In genomic region chr5:8991626-8992025, GRCm38 (mm10) we compare ENCODE assay signal across 18 mouse cellular contexts.
"Had no signal": no experiment of that assay in that cellular context is flagged by ENCODE, and none has a peak within 500 bp of the region (broad histone marks: within the 10 kb centered on the region; RNA-seq: fewer than 3 reads in every experiment).

No protein-coding gene starts in this region.

- H3K9me3 ChIP-seq: liver, embryonic 15.5 days; lung, embryonic 15.5 days; megakaryocyte, embryonic 14.5 days; midbrain, embryonic 13.5 days; midbrain, embryonic 15.5 days; neural tube, embryonic 12.5 days had no signal

- H3K27me3 ChIP-seq: liver, embryonic 15.5 days; lung, embryonic 15.5 days; megakaryocyte, embryonic 14.5 days; midbrain, embryonic 13.5 days; midbrain, embryonic 15.5 days; neural tube, embryonic 12.5 days had no signal

- H3K9ac ChIP-seq: liver, embryonic 15.5 days; liver, postnatal 0 days; lung, embryonic 15.5 days; midbrain, embryonic 13.5 days; midbrain, embryonic 15.5 days; neural tube, embryonic 12.5 days had no signal

- H3K27ac ChIP-seq: liver, embryonic 15.5 days; lung, embryonic 15.5 days; macrophage; midbrain, embryonic 13.5 days; midbrain, embryonic 15.5 days; neural tube, embryonic 12.5 days had no signal

- DNase-seq: liver, postnatal 0 days; lung, adult 2 months; lung, postnatal 14 days; lung, postnatal 36 days; right cerebral cortex, adult 18-20 months; right cerebral cortex, postnatal 25 days; right cerebral cortex, postnatal 4 days; spleen, adult 18-20 months; thymus, adult 18-20 months; thymus, postnatal 25 days; thymus, postnatal 4 days had no signal

- H3K4me3 ChIP-seq: liver, embryonic 15.5 days; lung, embryonic 15.5 days; megakaryocyte, embryonic 14.5 days; midbrain, embryonic 13.5 days; midbrain, embryonic 15.5 days; neural tube, embryonic 12.5 days had no signal
